Mouse (Mus musculus) adrenal gland, adult 2 months (tissue): ENCODE data around the gene Oosp2. TPM values are rescaled to one million over a fixed set of nuclear protein-coding genes. Genes with fewer than 3 reads are reported as not detected.
A peak's percentile ranks its signal among the peaks of the same experiment; 100 is the strongest.

ENCODE experiments used
- DNase-seq: peaks from one replicate; pipeline ENCODE4 v3.0.0; 2021
- long read RNA-seq: library from polyadenylated mRNA; stranded (forward); transcript quantifications from one replicate; pipeline ENCODE4 v2.0.0, GENCODE M21; 2021
- polyA plus RNA-seq: library from polyadenylated mRNA; depleted of rRNA; stranded (reverse); fragments of >200 nt; gene quantifications from 2 replicates; pipeline ENCODE4 v1.2.3, GENCODE M21; 2012; rRNA removed
- total RNA-seq, 2 experiments: library from RNA; stranded (reverse); gene quantifications; 2 replicates each; pipeline ENCODE4 v1.2.3; 2021

Oosp2 gene
- total RNA-seq (under 1 TPM in 1 of 2 experiments, not detected in 1; 0.75 TPM), polyA plus RNA-seq (not detected in 2 replicates)
- long read RNA-seq, result 0 reads

GRCm38 (mm10) chr19:11660459-11660858 lies at the start of gene Oosp2:
TSS of gene Oosp2 (minus strand) at chr19:11660559.
- no peak for DNase-seq

GRCm38 (mm10) chr19:11698342-11698741 lies 38.0 kb upstream of the Oosp2 start:
- no peak for DNase-seq

- DNase-seq, result no peak
Observed at GRCm38 (mm10) chr19:11696755-11697154, 36.4 kb upstream of the Oosp2 start, which contains the start of gene Oosp3. TSS of gene Oosp3 (plus strand) at chr19:11697055.

GRCm38 (mm10) chr19:11691454-11691853 lies 31.1 kb upstream of the Oosp2 start:
- DNase-seq, result no peak

- DNase-seq, result no peak
Observed at GRCm38 (mm10) chr19:11690839-11691238, 30.5 kb upstream of the Oosp2 start, which contains the start of gene Oosp1. TSS of gene Oosp1 (minus strand) at chr19:11691150.

- no peak for DNase-seq
Observed at GRCm38 (mm10) chr19:11661562-11661961, 1.2 kb upstream of the Oosp2 start.

GRCm38 (mm10) chr19:11659142-11659541 lies 1.2 kb downstream of the Oosp2 start:
- no peak for DNase-seq

- DNase-seq, result no peak
Observed at GRCm38 (mm10) chr19:11649564-11649963, 10.8 kb downstream of the Oosp2 start.

GRCm38 (mm10) chr19:11646166-11646565 lies 14.2 kb downstream of the Oosp2 start:
- DNase-seq, result no peak

GRCm38 (mm10) chr19:11640732-11641131 lies 19.6 kb downstream of the Oosp2 start, which contains the start of gene Ms4a3:
TSS of gene Ms4a3 (minus strand) at chr19:11640851.
- no peak for DNase-seq

- no peak for DNase-seq
Observed at GRCm38 (mm10) chr19:11639038-11639437, 21.3 kb downstream of the Oosp2 start.

GRCm38 (mm10) chr19:11635572-11635971 lies 24.8 kb downstream of the Oosp2 start:
- no peak for DNase-seq

GRCm38 (mm10) chr19:11634330-11634729 lies 26.0 kb downstream of the Oosp2 start:
- DNase-seq, result no peak

- DNase-seq, result no peak
Observed at GRCm38 (mm10) chr19:11633732-11634131, 26.6 kb downstream of the Oosp2 start.

GRCm38 (mm10) chr19:11625231-11625630 lies 35.1 kb downstream of the Oosp2 start:
- no peak for DNase-seq

GRCm38 (mm10) chr19:11624800-11625199 lies 35.6 kb downstream of the Oosp2 start:
- no peak for DNase-seq

- no peak for DNase-seq
Observed at GRCm38 (mm10) chr19:11623551-11623950, 36.8 kb downstream of the Oosp2 start, which contains the start of gene Ms4a2. TSS of gene Ms4a2 (minus strand) at chr19:11623719.

GRCm38 (mm10) chr19:11617983-11618382 lies 42.4 kb downstream of the Oosp2 start:
- no peak for DNase-seq

- no peak for DNase-seq
Observed at GRCm38 (mm10) chr19:11614805-11615204, 45.6 kb downstream of the Oosp2 start.

GRCm38 (mm10) chr19:11613776-11614443 lies 46.4 kb downstream of the Oosp2 start:
- DNase-seq, result no peak

- DNase-seq, result no peak
Observed at GRCm38 (mm10) chr19:11613084-11613483, 47.3 kb downstream of the Oosp2 start.

GRCm38 (mm10) chr19:11612293-11612692 lies 48.1 kb downstream of the Oosp2 start:
- DNase-seq, result no peak

- peak; percentile 21 for DNase-seq
Observed at GRCm38 (mm10) chr19:11611541-11611945, 48.8 kb downstream of the Oosp2 start.

GRCm38 (mm10) chr19:11608172-11608571 lies 52.2 kb downstream of the Oosp2 start:
- DNase-seq, result peak; percentile 20
